Comparison of ENCODE assay signal across 16 mouse cellular contexts in the genomic region with DNA sequence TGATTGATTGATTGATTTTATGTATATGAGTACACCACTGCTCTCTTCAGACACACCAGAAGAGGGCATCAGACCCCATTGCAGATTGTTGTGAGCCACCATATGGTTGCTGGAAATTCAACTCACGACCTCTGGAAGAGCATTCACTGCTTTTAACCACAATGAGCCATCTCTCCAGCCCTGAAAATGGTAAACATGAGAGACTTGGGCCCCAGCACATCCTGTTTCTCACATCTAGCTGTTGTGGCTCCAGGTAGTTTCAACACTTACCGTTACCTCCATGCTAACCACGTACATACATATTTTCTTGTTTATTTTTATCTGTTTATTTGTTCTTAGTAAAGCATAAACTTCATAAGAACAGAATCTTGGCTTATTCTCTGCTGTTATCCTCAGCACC.
"Had no signal": no experiment of that assay in that cellular context is flagged by ENCODE, and none has a peak within 500 bp of the region (broad histone marks: within the 10 kb centered on the region; RNA-seq: fewer than 3 reads in every experiment).

No protein-coding gene starts in this region.

- H3K27ac ChIP-seq: midbrain, embryonic 10.5 days; midbrain, embryonic 12.5 days; neural tube, embryonic 12.5 days; stomach, embryonic 15.5 days; stomach, postnatal 0 days had no signal

- H3K9me3 ChIP-seq: midbrain, embryonic 10.5 days; midbrain, embryonic 12.5 days; neural tube, embryonic 12.5 days; stomach, embryonic 15.5 days had no signal

- H3K36me3 ChIP-seq: midbrain, embryonic 10.5 days; midbrain, embryonic 12.5 days; neural tube, embryonic 12.5 days; stomach, embryonic 15.5 days had no signal

- H3K4me3 ChIP-seq: midbrain, embryonic 10.5 days; midbrain, embryonic 12.5 days; myocyte; neural tube, embryonic 12.5 days; stomach, embryonic 15.5 days had no signal

- ATAC-seq: midbrain, embryonic 16.5 days had no signal

- DNase-seq: lung, adult 18-20 months; lung, embryonic 14.5 days; lung, postnatal 10 days; lung, postnatal 4 days; midbrain, embryonic 14.5 days; right cerebral cortex, postnatal 14 days; thymus, adult 2 months; thymus, postnatal 25 days; thymus, postnatal 4 days had no signal

- H3K4me1 ChIP-seq: midbrain, embryonic 10.5 days; midbrain, embryonic 12.5 days; neural tube, embryonic 12.5 days; stomach, embryonic 15.5 days had no signal

- H3K27me3 ChIP-seq: midbrain, embryonic 12.5 days; neural tube, embryonic 12.5 days; stomach, embryonic 15.5 days had no signal
